Mouse (Mus musculus): ENCODE measurements around the gene Gpr88.
"Not testable (repeated sequence)": the region's sequence is repeated elsewhere in the genome, so short reads cannot be mapped to it uniquely, and the experiment has no call there.

Gpr88 gene

GRCm38 (mm10) chr3:116237527-116237926 is 15.8 kb downstream of the Gpr88 start:
- no peak for DNase-seq

GRCm38 (mm10) chr3:116236856-116237255 is 16.4 kb downstream of the Gpr88 start:
- DNase-seq, result no peak

- no peak for DNase-seq
These were observed 19.8 kb downstream of the Gpr88 start for GRCm38 (mm10) chr3:116233515-116233914.

GRCm38 (mm10) chr3:116232763-116233162 is 20.5 kb downstream of the Gpr88 start:
- DNase-seq, result no peak

- DNase-seq, result no peak
These were observed 24.0 kb downstream of the Gpr88 start for GRCm38 (mm10) chr3:116229336-116229735.

GRCm38 (mm10) chr3:116228360-116229245 is 24.7 kb downstream of the Gpr88 start:
- no peak for DNase-seq

GRCm38 (mm10) chr3:116227383-116227782 is 25.9 kb downstream of the Gpr88 start:
- DNase-seq, result no peak

- no peak for DNase-seq
These were observed 26.4 kb downstream of the Gpr88 start for GRCm38 (mm10) chr3:116226915-116227314.

GRCm38 (mm10) chr3:116222511-116223243 is 30.6 kb downstream of the Gpr88 start:
- no peak for DNase-seq

GRCm38 (mm10) chr3:116221686-116222010 is 31.7 kb downstream of the Gpr88 start:
- no peak for DNase-seq

GRCm38 (mm10) chr3:116220980-116221685 is 32.2 kb downstream of the Gpr88 start:
- no peak for DNase-seq

GRCm38 (mm10) chr3:116217398-116217797 is 35.9 kb downstream of the Gpr88 start:
- DNase-seq, result not testable (repeated sequence)

GRCm38 (mm10) chr3:116216261-116216660 is 37.0 kb downstream of the Gpr88 start:
- DNase-seq, result no peak

- no peak for DNase-seq
These were observed 41.7 kb downstream of the Gpr88 start for GRCm38 (mm10) chr3:116211639-116212038.

- DNase-seq, result no peak
These were observed 42.6 kb downstream of the Gpr88 start for GRCm38 (mm10) chr3:116210720-116211121.

GRCm38 (mm10) chr3:116209214-116209613 is 44.1 kb downstream of the Gpr88 start:
- DNase-seq, result no peak

- DNase-seq, result no peak
These were observed 46.9 kb downstream of the Gpr88 start for GRCm38 (mm10) chr3:116206306-116206834.

- DNase-seq, result no peak
These were observed 47.7 kb downstream of the Gpr88 start for GRCm38 (mm10) chr3:116205346-116206219.

GRCm38 (mm10) chr3:116204643-116205042 is 48.7 kb downstream of the Gpr88 start:
- DNase-seq, result no peak

- DNase-seq, result no peak
These were observed 49.4 kb downstream of the Gpr88 start for GRCm38 (mm10) chr3:116203942-116204341.

GRCm38 (mm10) chr3:116200060-116200459 is 53.2 kb downstream of the Gpr88 start:
- no peak for DNase-seq
